Mouse (Mus musculus) thymus, adult 2 months (tissue): ENCODE results near the gene Fhdc1. TPM values are rescaled to one million over a fixed set of nuclear protein-coding genes. Genes with fewer than 3 reads are reported as not detected.

Experiments used
- DNase-seq: peaks from one replicate; pipeline ENCODE4 v3.0.0; 2021
- H3K27ac ChIP-seq: fragments of 200-500 bp; 2 replicates; pipeline ENCODE4 v1.5.1; 2012; ENCODE audit warnings: low read length, control low read depth; ENCODE audit not compliant: control insufficient read depth, insufficient read depth
- H3K27me3 ChIP-seq: fragments of 200-500 bp; 2 replicates; pipeline ENCODE4 v1.6.1; 2012; ENCODE audit warnings: mild to moderate bottlenecking, low read length, moderate library complexity, mixed read lengths; ENCODE audit not compliant: control insufficient read depth, insufficient read depth
- H3K36me3 ChIP-seq: fragments of 200-500 bp; 2 replicates; pipeline ENCODE4 v1.6.1; 2012; ENCODE audit warnings: mild to moderate bottlenecking, low read length, moderate library complexity; ENCODE audit not compliant: control insufficient read depth, insufficient read depth
- H3K4me1 ChIP-seq: fragments of 200-500 bp; replicated peaks from 2 replicates; pipeline ENCODE4 v1.6.1; 2012; ENCODE audit warnings: low read length; ENCODE audit not compliant: control insufficient read depth, insufficient read depth
- H3K4me3 ChIP-seq: fragments of 200-500 bp; 2 replicates; pipeline ENCODE4 v1.5.1; 2012; ENCODE audit warnings: mild to moderate bottlenecking, low read length, control low read depth, moderate library complexity; ENCODE audit not compliant: control insufficient read depth, insufficient read depth
- CTCF ChIP-seq: fragments of 200-500 bp; IDR thresholded peaks from 2 replicates; pipeline ENCODE4 v1.5.1; 2012; ENCODE audit warnings: mild to moderate bottlenecking, control low read depth, low read length, moderate library complexity, borderline replicate concordance; ENCODE audit not compliant: control insufficient read depth, poor library complexity, insufficient read depth; ENCODE audit errors: extremely low read depth
- POLR2A ChIP-seq: fragments of 200-500 bp; IDR thresholded peaks from 2 replicates; pipeline ENCODE4 v1.6.1; 2012; ENCODE audit warnings: mild to moderate bottlenecking, low read length, control low read depth, moderate library complexity; ENCODE audit not compliant: control insufficient read depth, poor library complexity, insufficient read depth; ENCODE audit errors: extremely low read depth
- WGBS: fragments of 180-500 bp; shearing (Covaris S2); methylation state at CpG from one replicate; pipeline ENCODE4 v1.1.7; 2018; 5-methylcytosine and 5-hydroxymethylcytosine counted together
- polyA plus RNA-seq: library from polyadenylated mRNA; depleted of rRNA; stranded (reverse); fragments of >200 nt; gene quantifications from 2 replicates; pipeline ENCODE4 v1.2.3, GENCODE M21; 2012; rRNA removed

Gene Fhdc1
- 0.47 and 0.49 TPM in 2 replicates for polyA plus RNA-seq

- H3K27me3 ChIP-seq, result peaks cover 15% of the 10 kb centered on the region; the same call in 1 of the 2 replicates
- WGBS, result 1% methylated on average over 82 of the region's 82 CpGs
Observed at GRCm38 (mm10) chr3:84480006-84480897, at the start of gene Fhdc1. Gene Fhdc1 (minus strand): TSS chr3:84480429.

DNA sequence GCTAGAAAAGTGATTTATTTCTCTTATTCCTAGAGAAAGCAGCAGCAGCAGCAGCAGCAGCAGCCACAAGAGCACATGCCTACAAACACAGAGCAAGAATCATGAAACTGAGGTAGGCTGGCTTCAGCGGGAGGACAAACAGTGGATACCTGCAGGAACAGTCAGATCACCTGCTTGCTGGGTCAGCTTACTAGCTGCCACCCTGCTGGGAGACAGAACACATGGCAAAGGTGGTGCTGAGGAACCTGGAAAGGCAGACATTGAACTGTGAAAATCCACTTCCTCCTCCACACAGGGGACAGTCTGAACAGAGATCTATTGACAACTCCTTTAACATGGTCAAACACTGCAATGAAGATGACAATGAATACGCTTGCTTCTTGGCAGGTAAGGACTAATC is 48.8 kb upstream of the Fhdc1 start:
- WGBS, result 92% methylated on average over 2 of the region's 2 CpGs
- H3K27ac ChIP-seq, result no peak overlapping the region
- H3K36me3 ChIP-seq, result no peaks in the 10 kb centered on the region; the same call in 1 of the 2 replicates
- no peak for DNase-seq
- no peak for TF ChIP-seq CTCF
- TF ChIP-seq POLR2A, result no peak
- H3K4me1 ChIP-seq, result no peaks in the 10 kb centered on the region
- no peaks in the 10 kb centered on the region for H3K27me3 ChIP-seq
- H3K4me3 ChIP-seq, result no peak overlapping the region

More at GRCm38 (mm10) chr3:84480006-84480897, at the start of gene Fhdc1:
- Histone ChIP-seq H3K4me1 (peaks cover 2% of the 10 kb centered on the region; the same call in 1 of the 2 replicates), H3K4me3 (peak within 1 kb of the TSS; percentile 25), H3K27ac (no peak within 1 kb of the TSS), H3K36me3 (no peaks in the 10 kb centered on the region)
- DNase-seq, result peak; percentile 28
- TF ChIP-seq POLR2A (no peak), CTCF (no peak)

DNA sequence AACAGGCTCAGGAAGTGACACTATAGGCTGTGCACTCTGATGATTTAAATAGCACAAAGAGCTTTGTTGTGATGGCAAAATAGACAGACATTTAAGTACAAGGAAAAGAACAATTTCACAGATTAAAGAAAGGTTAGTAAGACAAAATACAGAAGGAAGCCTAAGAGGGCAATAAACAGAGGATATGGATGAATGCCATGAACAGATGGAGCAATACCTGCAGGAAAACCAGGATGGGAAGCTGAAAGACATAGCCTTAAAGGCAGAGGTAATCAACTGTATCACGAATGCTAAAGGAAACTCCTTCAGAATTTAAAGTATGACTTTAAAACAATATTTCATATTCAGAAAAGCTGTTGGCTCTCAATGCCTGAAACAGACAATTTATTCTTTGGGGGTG is 44.7 kb upstream of the Fhdc1 start:
- TF ChIP-seq POLR2A (no peak), CTCF (no peak)
- Histone ChIP-seq H3K27me3 (no peaks in the 10 kb centered on the region), H3K4me3 (no peak overlapping the region), H3K4me1 (no peaks in the 10 kb centered on the region), H3K27ac (no peak overlapping the region), H3K36me3 (no peaks in the 10 kb centered on the region; the same call in 1 of the 2 replicates)
- DNase-seq, result no peak
- WGBS, result 100% methylated on average over 1 of the region's 1 CpGs

DNA sequence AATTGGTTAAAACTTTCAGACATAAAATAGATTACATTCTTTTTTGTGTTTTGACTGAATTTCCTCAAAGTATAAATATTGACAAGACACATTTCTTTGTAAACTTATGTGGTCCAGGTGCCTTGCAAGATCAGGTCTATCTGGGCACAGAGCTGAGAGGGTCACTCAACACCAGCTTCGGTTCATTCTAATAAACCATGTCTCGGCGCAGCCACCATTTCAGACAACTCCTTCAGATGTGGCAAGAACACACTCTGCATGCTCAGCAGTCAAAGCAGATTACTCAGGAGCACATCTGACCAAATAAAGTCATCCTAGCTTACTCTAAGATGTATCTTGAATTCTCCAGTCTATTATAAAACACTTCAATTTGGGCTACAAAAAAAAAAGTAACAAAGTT is 35.9 kb upstream of the Fhdc1 start:
- TF ChIP-seq CTCF (no peak), POLR2A (no peak)
- DNase-seq, result no peak
- Histone ChIP-seq H3K27me3 (no peaks in the 10 kb centered on the region), H3K4me1 (no peaks in the 10 kb centered on the region), H3K27ac (no peak overlapping the region), H3K4me3 (no peak overlapping the region), H3K36me3 (peaks cover 4% of the 10 kb centered on the region; the same call in 1 of the 2 replicates)
- 95% methylated on average over 3 of the region's 3 CpGs for WGBS

DNA sequence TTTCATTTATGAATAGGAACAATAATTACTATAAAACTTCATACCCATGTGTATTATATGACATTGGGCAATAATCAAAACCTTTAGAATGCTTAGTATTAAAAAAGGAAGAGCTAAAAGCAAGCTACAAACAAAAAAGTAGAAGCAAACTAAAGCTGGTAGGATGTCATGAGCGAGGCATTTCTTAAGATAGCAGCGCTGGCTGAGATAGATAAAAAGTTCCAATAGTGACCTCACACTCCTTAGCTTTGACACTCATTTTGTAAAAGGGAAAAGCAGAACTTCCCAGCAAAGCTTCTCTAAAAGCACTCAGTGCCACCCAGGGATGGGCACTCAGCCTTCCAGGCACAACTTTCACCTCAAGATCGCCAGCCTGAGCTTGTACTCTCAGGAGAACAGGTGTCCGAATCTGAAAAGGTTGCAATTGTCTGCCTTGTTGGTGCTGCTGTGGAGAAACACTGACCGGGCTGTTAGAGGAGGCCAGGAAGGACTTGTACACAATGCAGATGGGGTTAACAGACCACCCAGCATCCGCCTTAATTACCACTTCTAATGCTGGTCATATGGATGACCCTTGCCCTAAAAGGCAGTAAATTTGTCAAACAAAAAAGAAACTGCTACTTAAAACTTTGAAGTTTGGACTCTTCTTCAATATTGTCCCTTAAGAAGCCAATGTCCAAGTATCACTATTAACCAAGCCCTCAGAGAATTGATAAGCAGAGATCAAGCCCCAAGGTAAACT is 32.7 kb upstream of the Fhdc1 start:
- Histone ChIP-seq H3K4me3 (no peak overlapping the region), H3K4me1 (no peaks in the 10 kb centered on the region), H3K27ac (no peak overlapping the region), H3K36me3 (no peaks in the 10 kb centered on the region), H3K27me3 (no peaks in the 10 kb centered on the region)
- DNase-seq, result no peak
- WGBS, result 96% methylated on average over 6 of the region's 6 CpGs
- no peak for TF ChIP-seq POLR2A
- no peak for TF ChIP-seq CTCF

GRCm38 (mm10) chr3:84505193-84505592 is 25.0 kb upstream of the Fhdc1 start:
- Histone ChIP-seq H3K4me1 (no peaks in the 10 kb centered on the region), H3K4me3 (no peak overlapping the region), H3K27me3 (no peaks in the 10 kb centered on the region), H3K36me3 (no peaks in the 10 kb centered on the region), H3K27ac (no peak overlapping the region)
- 95% methylated on average over 4 of the region's 4 CpGs for WGBS
- TF ChIP-seq CTCF (no peak), POLR2A (no peak)
- no peak for DNase-seq
